Mouse (Mus musculus) testis, postnatal 14 days (tissue): ENCODE data around the gene Sf1.
A peak's percentile ranks its signal among the peaks of the same experiment; 100 is the strongest.

Source experiments
- DNase-seq: peaks from one replicate; pipeline ENCODE4 v3.0.0; 2021; ENCODE audit warnings: low spot score

Gene Sf1

DNA sequence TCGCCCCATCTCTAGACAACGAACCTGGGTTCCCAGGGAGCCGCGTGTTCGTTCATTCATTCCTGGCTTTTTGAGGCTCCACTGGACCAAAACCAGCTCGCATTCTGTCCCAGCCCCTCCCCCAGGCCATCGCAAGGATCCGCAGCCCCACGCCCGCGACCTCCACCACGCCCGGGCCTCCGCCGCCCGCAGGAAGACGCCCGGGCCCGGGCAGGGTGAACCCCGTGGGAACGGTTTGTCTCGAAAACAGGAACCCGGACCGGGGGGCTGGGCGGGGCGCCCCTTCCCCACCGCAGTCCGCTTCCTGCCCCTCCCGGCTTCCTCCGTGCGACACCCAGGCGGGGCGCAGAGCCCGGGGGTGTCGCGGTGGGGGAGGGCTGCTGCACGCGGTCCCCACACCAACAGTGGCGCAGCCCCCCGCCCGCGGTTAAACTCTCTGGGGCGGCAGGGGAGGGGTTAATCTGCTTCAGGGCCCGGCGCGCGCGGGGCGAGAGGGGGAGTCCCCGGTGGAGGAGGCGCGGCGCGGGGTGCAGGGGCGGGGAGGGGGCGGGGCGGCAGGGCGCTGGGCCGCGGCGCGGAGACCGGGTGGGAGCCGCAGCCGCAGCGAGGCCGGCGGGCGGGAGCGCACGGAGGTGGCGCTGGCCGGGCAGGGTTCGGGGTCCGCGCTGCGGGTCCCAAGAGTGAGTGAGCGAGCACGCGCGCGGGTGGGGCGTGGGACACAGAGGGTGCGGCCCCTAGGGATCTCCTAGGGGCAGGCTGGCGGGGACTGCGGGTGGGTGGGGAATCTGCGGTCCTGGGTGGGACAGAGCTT is 36.0 kb downstream of the Sf1 start, which contains the start of gene Rasgrp2:
Gene Rasgrp2 (plus strand): TSS at position 56 of the 811 bp plus-strand sequence.
- no peak for DNase-seq

- no peak for DNase-seq
These were observed 36.9 kb downstream of the Sf1 start for GRCm38 (mm10) chr19:6400096-6401086.

DNA sequence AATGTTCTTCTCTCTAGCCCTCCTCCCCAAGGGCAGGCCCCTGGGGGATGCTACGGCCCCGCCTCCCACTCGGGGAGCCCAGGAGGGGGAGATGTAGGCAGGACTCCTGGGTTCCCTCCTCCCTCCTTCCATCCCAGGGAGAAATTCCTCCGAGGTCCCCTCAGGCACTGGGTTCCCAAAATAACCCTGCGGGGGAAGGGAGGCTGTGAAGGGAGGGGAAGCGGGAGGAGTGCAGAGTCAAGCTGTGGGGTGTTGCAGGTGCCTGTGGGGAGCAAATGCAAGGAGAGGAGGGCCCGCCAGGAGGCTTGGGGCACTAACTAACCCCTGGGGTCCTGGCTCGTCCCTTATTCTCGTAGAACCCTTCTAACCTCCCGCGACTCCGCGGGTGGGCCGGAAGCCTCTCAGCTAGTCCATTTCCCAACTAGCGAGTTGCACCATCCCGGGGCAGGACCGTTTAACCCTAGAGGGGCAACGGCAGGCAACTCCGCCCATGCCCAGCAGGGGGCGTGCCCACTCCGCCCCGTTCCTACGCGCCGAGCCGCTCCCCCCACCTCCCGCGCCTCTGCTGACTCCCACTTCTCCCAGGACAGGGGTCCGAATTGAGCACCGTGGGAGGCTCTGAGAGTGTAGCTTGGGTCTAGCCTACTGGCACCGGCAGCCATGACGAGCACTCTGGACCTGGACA is 37.8 kb downstream of the Sf1 start:
- DNase-seq: peak; percentile 82

GRCm38 (mm10) chr19:6401951-6402350 is 38.5 kb downstream of the Sf1 start:
- DNase-seq: no peak

GRCm38 (mm10) chr19:6403869-6404268 is 40.4 kb downstream of the Sf1 start:
- DNase-seq: no peak

DNA sequence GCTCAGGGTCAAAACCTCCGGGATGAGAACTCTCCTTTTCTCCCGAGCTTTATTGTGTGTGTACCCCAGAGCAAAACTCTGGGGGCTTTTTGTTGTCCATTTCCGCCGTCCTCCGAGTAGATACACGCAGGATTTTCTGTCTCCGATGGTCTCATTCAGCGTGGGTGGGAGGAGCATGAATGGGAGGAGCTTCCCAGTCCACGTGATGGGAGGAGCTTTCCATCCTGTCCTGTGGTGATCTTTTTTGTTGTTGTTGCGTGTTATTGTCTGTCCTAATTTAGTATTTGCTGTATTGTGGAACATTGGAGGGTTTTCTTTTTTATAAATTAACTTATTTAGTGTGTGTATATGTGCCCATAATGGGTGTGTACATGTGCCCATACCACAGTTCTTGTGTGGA is 41.9 kb downstream of the Sf1 start:
- DNase-seq: no peak

GRCm38 (mm10) chr19:6407109-6407508 is 43.6 kb downstream of the Sf1 start:
- no peak for DNase-seq

DNA sequence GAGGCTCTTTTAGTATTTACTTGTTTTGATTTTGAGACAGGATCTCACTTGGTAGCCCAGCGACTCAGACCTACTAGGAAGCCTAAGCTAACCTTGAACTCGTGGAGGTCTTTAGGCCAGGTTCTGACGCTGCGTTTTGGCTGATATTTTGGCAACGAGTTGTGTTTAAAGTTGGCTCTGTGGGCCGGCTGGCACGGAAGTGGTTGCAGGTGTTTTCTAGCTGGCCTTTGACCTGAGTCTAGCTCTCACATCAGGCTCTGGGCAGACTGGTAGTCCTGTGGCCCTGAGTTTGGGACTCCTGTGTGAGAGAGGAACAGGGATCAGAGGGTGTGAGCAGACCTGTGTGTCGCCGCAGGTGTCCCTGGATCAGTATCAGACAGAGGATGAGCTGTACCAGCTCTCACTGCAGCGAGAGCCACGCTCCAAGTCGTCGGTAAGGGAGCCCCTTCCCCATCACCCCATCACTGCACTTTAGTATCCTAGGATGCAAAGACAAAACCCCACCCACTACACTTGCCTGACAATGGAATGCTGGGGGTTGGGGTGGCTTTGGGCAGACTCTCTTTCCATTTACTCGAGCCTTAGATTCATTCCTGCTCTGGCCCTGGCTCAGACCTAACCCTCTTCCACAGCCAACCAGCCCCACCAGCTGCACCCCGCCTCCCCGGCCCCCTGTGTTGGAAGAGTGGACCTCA is 44.5 kb downstream of the Sf1 start:
- DNase-seq: no peak

DNA sequence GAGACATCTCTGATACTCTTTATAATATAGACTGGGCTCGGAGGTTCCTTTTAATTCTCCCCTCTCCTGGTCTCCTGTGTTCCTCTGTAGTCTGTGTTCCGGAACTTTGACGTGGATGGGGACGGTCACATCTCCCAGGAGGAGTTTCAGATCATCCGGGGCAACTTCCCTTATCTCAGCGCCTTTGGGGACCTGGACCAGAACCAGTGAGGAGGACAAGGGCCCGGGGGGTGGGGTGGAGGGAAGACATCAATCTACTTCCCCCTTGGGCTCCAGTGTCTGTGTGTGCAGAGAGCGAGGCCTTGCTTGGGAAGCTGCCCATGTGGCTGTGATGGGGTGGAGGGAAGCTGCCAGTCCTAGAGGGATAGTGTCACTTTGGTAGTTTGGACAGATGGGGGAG is 45.3 kb downstream of the Sf1 start:
- no peak for DNase-seq

GRCm38 (mm10) chr19:6409176-6409575 is 45.7 kb downstream of the Sf1 start:
- no peak for DNase-seq

- DNase-seq: no peak
These were observed 46.4 kb downstream of the Sf1 start for GRCm38 (mm10) chr19:6409936-6410335.

GRCm38 (mm10) chr19:6412798-6413197 is 49.3 kb downstream of the Sf1 start:
- no peak for DNase-seq

- DNase-seq: no peak
These were observed 52.0 kb downstream of the Sf1 start for GRCm38 (mm10) chr19:6415454-6415853.

DNA sequence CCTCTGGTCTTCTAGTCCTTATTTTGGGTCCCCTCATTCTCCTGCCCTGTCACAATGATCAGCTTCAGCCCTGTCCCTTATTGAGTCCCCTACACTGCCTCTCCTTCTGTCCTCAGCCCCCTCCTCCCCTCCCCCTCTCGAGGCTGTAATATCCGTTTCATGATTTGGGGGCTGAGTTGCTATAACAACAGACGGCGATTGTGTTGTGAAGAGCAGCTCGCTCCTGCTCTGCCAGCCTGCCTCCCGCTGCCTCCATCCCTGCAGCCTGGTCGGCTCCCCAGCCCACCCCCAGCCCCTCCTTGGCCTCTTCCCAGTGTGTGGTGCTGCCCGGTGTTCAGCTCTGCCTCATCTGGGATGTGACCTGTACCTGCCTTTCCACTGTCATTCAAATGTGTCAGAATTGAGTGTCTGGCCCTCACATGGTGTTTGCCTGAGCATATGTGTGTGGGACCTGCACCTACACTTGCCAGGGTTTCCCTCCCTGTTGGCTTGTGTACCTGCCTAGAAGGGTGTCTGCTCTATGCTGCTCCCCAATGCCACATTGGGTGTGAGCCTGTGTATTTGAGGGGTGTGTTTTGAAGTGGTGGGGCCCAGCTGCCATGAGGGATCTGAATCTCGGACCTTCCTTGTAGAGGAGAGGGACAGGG is 52.8 kb downstream of the Sf1 start:
- DNase-seq: no peak

DNA sequence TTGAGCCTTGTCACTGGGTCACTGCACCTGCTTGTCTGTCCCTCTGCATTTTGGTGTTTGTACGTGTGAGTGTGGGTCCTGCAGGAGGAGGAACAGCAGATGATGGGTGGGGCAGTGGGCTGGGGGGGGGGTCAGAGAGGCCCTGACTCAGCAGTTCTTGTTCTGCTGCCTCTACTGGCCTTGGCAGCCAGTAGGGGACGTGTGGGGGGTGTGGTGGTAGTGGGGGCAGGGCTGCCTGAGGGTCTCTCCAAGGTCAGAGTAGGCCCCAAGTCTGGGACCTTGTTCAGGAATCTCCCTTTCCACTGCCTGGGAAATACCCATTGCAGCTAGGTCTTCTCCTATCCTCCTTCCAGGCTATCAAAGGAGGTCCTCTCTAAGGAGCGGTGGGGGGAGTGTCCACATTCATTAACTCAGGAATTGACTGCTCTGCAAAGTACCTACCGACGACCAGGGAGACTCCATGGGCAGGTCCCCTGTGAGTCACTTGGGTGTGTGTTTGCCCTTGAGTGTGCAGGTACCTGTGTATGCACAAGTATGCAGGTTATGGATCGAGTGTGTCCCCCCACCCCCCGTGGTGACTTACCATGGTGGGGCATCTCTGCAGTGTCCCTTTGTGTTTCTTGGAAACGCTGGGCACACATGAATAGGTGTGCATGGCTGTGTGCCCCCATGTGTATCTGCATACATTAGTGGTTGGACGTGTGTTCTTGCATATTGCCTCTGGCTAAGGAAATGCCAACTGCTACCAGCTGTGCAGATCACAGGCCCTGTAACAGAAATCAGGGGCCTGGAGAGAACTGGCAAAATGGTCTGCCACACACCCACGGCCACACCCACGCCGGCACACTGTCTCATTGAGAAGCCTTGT is 53.6 kb downstream of the Sf1 start:
- DNase-seq: no peak

DNA sequence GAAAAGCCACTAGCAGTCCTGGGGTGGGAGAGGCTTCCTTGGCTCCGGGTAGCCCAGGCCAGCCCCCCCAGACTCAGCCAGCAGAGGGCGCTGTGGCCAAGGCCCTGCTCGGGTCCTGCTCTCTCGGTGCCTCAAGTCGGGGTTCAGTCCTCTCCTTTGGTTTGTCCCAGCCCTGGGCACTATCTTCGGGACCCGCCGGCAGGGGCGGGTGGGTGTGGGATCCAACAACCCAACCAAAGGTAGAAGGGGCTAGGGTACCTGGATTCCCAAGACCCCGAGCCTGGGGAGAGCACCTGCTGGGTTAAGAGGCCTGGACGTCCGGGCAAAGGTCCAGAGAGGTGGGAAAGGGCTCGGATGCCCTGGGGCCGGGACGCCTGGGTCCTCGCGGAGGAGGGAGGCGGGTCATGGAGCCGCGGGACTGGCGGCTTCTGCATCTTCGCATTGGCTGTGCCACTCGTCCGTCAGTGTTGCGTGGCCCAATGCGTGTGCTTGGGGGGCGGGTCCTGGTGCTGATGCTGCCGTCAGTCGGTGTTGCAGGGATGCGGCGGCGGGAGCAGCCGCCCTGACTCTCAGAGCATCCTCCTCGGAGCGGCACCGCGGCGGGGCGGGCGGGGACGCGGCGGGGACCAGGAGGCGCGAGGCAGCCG is 54.9 kb downstream of the Sf1 start, which contains the start of gene Nrxn2:
Gene Nrxn2 (plus strand): TSS at position 499 of the 647 bp plus-strand sequence.
- DNase-seq: peak; percentile 89

DNA sequence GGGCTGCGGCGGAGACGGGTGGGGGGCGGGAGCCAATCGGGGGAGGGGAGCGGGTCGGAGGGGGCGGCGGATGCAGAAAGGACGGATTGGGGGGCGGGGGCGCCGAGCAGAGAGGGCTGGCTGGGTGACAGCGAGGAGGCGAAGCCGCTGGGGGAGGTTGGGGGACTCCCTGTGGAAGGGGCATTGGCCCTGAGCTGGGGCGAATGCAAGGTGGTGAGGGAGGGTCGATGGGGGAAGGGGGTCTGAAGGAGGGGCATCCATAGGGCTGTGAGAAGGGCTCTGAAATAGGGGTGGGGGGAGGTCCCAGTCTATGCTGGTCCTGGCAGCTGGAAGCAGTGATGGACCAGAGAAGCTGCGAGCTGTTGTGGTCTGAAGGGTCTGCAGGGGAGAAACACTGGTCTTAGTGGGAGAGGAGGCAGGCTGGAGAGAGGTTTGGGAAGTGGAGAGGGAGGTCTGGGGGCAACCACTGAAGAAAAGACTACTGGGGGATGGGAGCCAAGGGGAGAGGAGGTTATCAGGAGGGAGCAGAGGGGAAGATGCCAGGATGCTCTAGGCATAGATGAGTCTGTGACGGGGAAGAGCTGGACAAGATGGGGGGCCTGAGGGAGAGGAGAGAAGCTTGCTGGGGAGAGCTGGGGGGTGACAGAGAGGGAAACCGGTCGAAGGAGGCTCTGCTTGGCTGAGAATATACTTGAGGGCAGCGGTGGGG is 55.6 kb downstream of the Sf1 start:
- DNase-seq: no peak

GRCm38 (mm10) chr19:6419805-6420310 is 56.4 kb downstream of the Sf1 start:
- no peak for DNase-seq
